Mouse (Mus musculus): ENCODE data around the gene Wipi2. TPM values are rescaled to one million over a fixed set of nuclear protein-coding genes. Genes with fewer than 3 reads are reported as not detected.

Wipi2 gene
- polyA plus RNA-seq, 1 experiment from 2014 or later = 29.3 TPM

GRCm38 (mm10) chr5:142703569-142703968 is 76.1 kb downstream of the Wipi2 start:
- Histone ChIP-seq H3K27ac (ENCODE audit: low read length) (no peak overlapping the region), H3K27me3 (ENCODE audit: control insufficient read depth, insufficient read depth, low read depth, low read length) (peaks cover 44% of the 10 kb centered on the region), H3K9ac (ENCODE audit: low read depth, low read length) (no peak overlapping the region), H3K4me1 (ENCODE audit: control insufficient read depth, low read depth, low read length) (peaks cover 7% of the 10 kb centered on the region; the same call in 1 of the 2 replicates), H3K4me2 (ENCODE audit: low read depth, low read length) (no peak overlapping the region), H3K9me3 (replicated peaks; ENCODE audit: control insufficient read depth, low read length) (no peaks in the 10 kb centered on the region), H3K4me3 (ENCODE audit: low read depth, low read length) (no peak overlapping the region), H3K36me3 (ENCODE audit: control insufficient read depth, insufficient read depth) (no peaks in the 10 kb centered on the region)
- ATAC-seq (ENCODE audit: low read depth) = no peak
- 67% methylated on average over 10 of the region's 10 CpGs for WGBS (ENCODE audit: insufficient replicate concordance)

GRCm38 (mm10) chr5:142707709-142708108 is 80.2 kb downstream of the Wipi2 start:
- ATAC-seq (ENCODE audit: low read depth) = no peak
- H3K27ac ChIP-seq (ENCODE audit: low read length) = no peak overlapping the region
- H3K4me1 ChIP-seq (ENCODE audit: control insufficient read depth, low read depth, low read length) = no peaks in the 10 kb centered on the region
- H3K27me3 ChIP-seq (ENCODE audit: control insufficient read depth, insufficient read depth, low read depth, low read length) = peaks cover 15% of the 10 kb centered on the region
- H3K4me2 ChIP-seq (ENCODE audit: low read depth, low read length) = no peak overlapping the region
- no peak overlapping the region for H3K9ac ChIP-seq (ENCODE audit: low read depth, low read length)
- 59% methylated on average over 5 of the region's 5 CpGs for WGBS (ENCODE audit: insufficient replicate concordance)
- H3K4me3 ChIP-seq (ENCODE audit: low read depth, low read length) = no peak overlapping the region
- no peaks in the 10 kb centered on the region for H3K36me3 ChIP-seq (ENCODE audit: control insufficient read depth, insufficient read depth)
- peaks cover 4% of the 10 kb centered on the region for H3K9me3 ChIP-seq (replicated peaks; ENCODE audit: control insufficient read depth, low read length)

- H3K4me2 ChIP-seq (ENCODE audit: low read depth, low read length) = no peak overlapping the region
- H3K9me3 ChIP-seq (replicated peaks; ENCODE audit: control insufficient read depth, low read length) = peaks cover 4% of the 10 kb centered on the region
- no peaks in the 10 kb centered on the region for H3K4me1 ChIP-seq (ENCODE audit: control insufficient read depth, low read depth, low read length)
- no peak overlapping the region for H3K9ac ChIP-seq (ENCODE audit: low read depth, low read length)
- H3K27me3 ChIP-seq (ENCODE audit: control insufficient read depth, insufficient read depth, low read depth, low read length) = no peaks in the 10 kb centered on the region
- no peak overlapping the region for H3K4me3 ChIP-seq (ENCODE audit: low read depth, low read length)
- no peak for ATAC-seq (ENCODE audit: low read depth)
- no peaks in the 10 kb centered on the region for H3K36me3 ChIP-seq (ENCODE audit: control insufficient read depth, insufficient read depth)
- H3K27ac ChIP-seq (ENCODE audit: low read length) = no peak overlapping the region
- 66% methylated on average over 7 of the region's 7 CpGs for WGBS (ENCODE audit: insufficient replicate concordance)
Measured at GRCm38 (mm10) chr5:142709436-142709835, 81.9 kb downstream of the Wipi2 start.

GRCm38 (mm10) chr5:142712373-142712772 is 84.9 kb downstream of the Wipi2 start:
- Histone ChIP-seq H3K4me1 (ENCODE audit: control insufficient read depth, low read depth, low read length) (no peaks in the 10 kb centered on the region), H3K36me3 (ENCODE audit: control insufficient read depth, insufficient read depth) (no peaks in the 10 kb centered on the region), H3K9ac (ENCODE audit: low read depth, low read length) (no peak overlapping the region), H3K4me3 (ENCODE audit: low read depth, low read length) (no peak overlapping the region), H3K9me3 (replicated peaks; ENCODE audit: control insufficient read depth, low read length) (peaks cover 4% of the 10 kb centered on the region), H3K4me2 (ENCODE audit: low read depth, low read length) (no peak overlapping the region), H3K27ac (ENCODE audit: low read length) (no peak overlapping the region), H3K27me3 (ENCODE audit: control insufficient read depth, insufficient read depth, low read depth, low read length) (no peaks in the 10 kb centered on the region; the same call in 1 of the 2 replicates)
- no peak for ATAC-seq (ENCODE audit: low read depth)
- WGBS (ENCODE audit: insufficient replicate concordance) = 70% methylated on average over 5 of the region's 5 CpGs

- Histone ChIP-seq H3K4me1 (ENCODE audit: control insufficient read depth, low read depth, low read length) (no peaks in the 10 kb centered on the region), H3K4me3 (ENCODE audit: low read depth, low read length) (no peak overlapping the region), H3K27ac (ENCODE audit: low read length) (no peak overlapping the region), H3K9me3 (replicated peaks; ENCODE audit: control insufficient read depth, low read length) (peaks cover 4% of the 10 kb centered on the region), H3K4me2 (ENCODE audit: low read depth, low read length) (no peak overlapping the region), H3K36me3 (ENCODE audit: control insufficient read depth, insufficient read depth) (no peaks in the 10 kb centered on the region), H3K9ac (ENCODE audit: low read depth, low read length) (no peak overlapping the region), H3K27me3 (ENCODE audit: control insufficient read depth, insufficient read depth, low read depth, low read length) (no peaks in the 10 kb centered on the region; the same call in 1 of the 2 replicates)
- WGBS (ENCODE audit: insufficient replicate concordance) = 59% methylated on average over 10 of the region's 10 CpGs
- no peak for ATAC-seq (ENCODE audit: low read depth)
Measured at GRCm38 (mm10) chr5:142713966-142714365, 86.5 kb downstream of the Wipi2 start.

- ATAC-seq (ENCODE audit: low read depth) = no peak
- 60% methylated on average over 9 of the region's 9 CpGs for WGBS (ENCODE audit: insufficient replicate concordance)
- Histone ChIP-seq H3K4me2 (ENCODE audit: low read depth, low read length) (no peak overlapping the region), H3K9ac (ENCODE audit: low read depth, low read length) (no peak overlapping the region), H3K27me3 (ENCODE audit: control insufficient read depth, insufficient read depth, low read depth, low read length) (no peaks in the 10 kb centered on the region; the same call in 1 of the 2 replicates), H3K4me3 (ENCODE audit: low read depth, low read length) (no peak overlapping the region), H3K4me1 (ENCODE audit: control insufficient read depth, low read depth, low read length) (no peaks in the 10 kb centered on the region), H3K9me3 (replicated peaks; ENCODE audit: control insufficient read depth, low read length) (peaks cover 4% of the 10 kb centered on the region), H3K36me3 (ENCODE audit: control insufficient read depth, insufficient read depth) (no peaks in the 10 kb centered on the region), H3K27ac (ENCODE audit: low read length) (no peak overlapping the region)
Measured at GRCm38 (mm10) chr5:142715059-142715458, 87.6 kb downstream of the Wipi2 start.

- Histone ChIP-seq H3K27ac (ENCODE audit: low read length) (no peak overlapping the region), H3K9me3 (replicated peaks; ENCODE audit: control insufficient read depth, low read length) (peaks cover 4% of the 10 kb centered on the region), H3K36me3 (ENCODE audit: control insufficient read depth, insufficient read depth) (no peaks in the 10 kb centered on the region), H3K9ac (ENCODE audit: low read depth, low read length) (no peak overlapping the region), H3K4me3 (ENCODE audit: low read depth, low read length) (no peak overlapping the region), H3K4me1 (ENCODE audit: control insufficient read depth, low read depth, low read length) (no peaks in the 10 kb centered on the region), H3K4me2 (ENCODE audit: low read depth, low read length) (no peak overlapping the region), H3K27me3 (ENCODE audit: control insufficient read depth, insufficient read depth, low read depth, low read length) (no peaks in the 10 kb centered on the region; the same call in 1 of the 2 replicates)
- ATAC-seq (ENCODE audit: low read depth) = no peak
- 62% methylated on average over 6 of the region's 6 CpGs for WGBS (ENCODE audit: insufficient replicate concordance)
Measured at GRCm38 (mm10) chr5:142716056-142716455, 88.6 kb downstream of the Wipi2 start.

GRCm38 (mm10) chr5:142718037-142718436 is 90.5 kb downstream of the Wipi2 start:
- no peaks in the 10 kb centered on the region for H3K9me3 ChIP-seq (replicated peaks; ENCODE audit: control insufficient read depth, low read length)
- no peak for ATAC-seq (ENCODE audit: low read depth)
- H3K36me3 ChIP-seq (ENCODE audit: control insufficient read depth, insufficient read depth) = no peaks in the 10 kb centered on the region
- no peak overlapping the region for H3K4me2 ChIP-seq (ENCODE audit: low read depth, low read length)
- H3K27ac ChIP-seq (ENCODE audit: low read length) = no peak overlapping the region
- no peaks in the 10 kb centered on the region; the same call in 1 of the 2 replicates for H3K27me3 ChIP-seq (ENCODE audit: control insufficient read depth, insufficient read depth, low read depth, low read length)
- H3K9ac ChIP-seq (ENCODE audit: low read depth, low read length) = no peak overlapping the region
- no peak overlapping the region for H3K4me3 ChIP-seq (ENCODE audit: low read depth, low read length)
- no peaks in the 10 kb centered on the region for H3K4me1 ChIP-seq (ENCODE audit: control insufficient read depth, low read depth, low read length)
- WGBS (ENCODE audit: insufficient replicate concordance) = 15% methylated on average over 4 of the region's 4 CpGs

GRCm38 (mm10) chr5:142718486-142718885 is 91.0 kb downstream of the Wipi2 start:
- no peak overlapping the region for H3K9ac ChIP-seq (ENCODE audit: low read depth, low read length)
- H3K4me3 ChIP-seq (ENCODE audit: low read depth, low read length) = no peak overlapping the region
- no peaks in the 10 kb centered on the region for H3K36me3 ChIP-seq (ENCODE audit: control insufficient read depth, insufficient read depth)
- H3K27ac ChIP-seq (ENCODE audit: low read length) = no peak overlapping the region
- no peak for ATAC-seq (ENCODE audit: low read depth)
- H3K27me3 ChIP-seq (ENCODE audit: control insufficient read depth, insufficient read depth, low read depth, low read length) = no peaks in the 10 kb centered on the region; the same call in 1 of the 2 replicates
- no peaks in the 10 kb centered on the region for H3K4me1 ChIP-seq (ENCODE audit: control insufficient read depth, low read depth, low read length)
- no peak overlapping the region for H3K4me2 ChIP-seq (ENCODE audit: low read depth, low read length)
- no peaks in the 10 kb centered on the region for H3K9me3 ChIP-seq (replicated peaks; ENCODE audit: control insufficient read depth, low read length)
- 57% methylated on average over 25 of the region's 25 CpGs for WGBS (ENCODE audit: insufficient replicate concordance)

Data from liver, embryonic 16.5 days (tissue).